Mouse (Mus musculus) adrenal gland, adult 8-10 months (tissue): ENCODE results near the gene Ank3. TPM values are rescaled to one million over a fixed set of nuclear protein-coding genes. Genes with fewer than 3 reads are reported as not detected.
A peak's percentile ranks its signal among the peaks of the same experiment; 100 is the strongest.

Experiments
- DNase-seq: peaks from one replicate; pipeline ENCODE4 v3.0.0; 2022
- total RNA-seq, 4 experiments: library from RNA; stranded (reverse); gene quantifications; 2 replicates each; pipeline ENCODE4 v1.2.4; 2022

Ank3 gene
- total RNA-seq, 4 experiments from 2014 or later: 12.0 to 26.9 (median 20.4) TPM

- no peak for DNase-seq
Observed at GRCm38 (mm10) chr10:69724159-69724558, 325.6 kb downstream of the Ank3 start.

GRCm38 (mm10) chr10:69725078-69725477 is 326.5 kb downstream of the Ank3 start:
- DNase-seq: no peak

GRCm38 (mm10) chr10:69726265-69726664 is 327.7 kb downstream of the Ank3 start:
- DNase-seq: no peak

GRCm38 (mm10) chr10:69726806-69727205 is 328.2 kb downstream of the Ank3 start:
- no peak for DNase-seq

GRCm38 (mm10) chr10:69728876-69729275 is 330.3 kb downstream of the Ank3 start:
- no peak for DNase-seq

GRCm38 (mm10) chr10:69730351-69730871 is 331.8 kb downstream of the Ank3 start:
- DNase-seq: no peak

GRCm38 (mm10) chr10:69731341-69731740 is 332.8 kb downstream of the Ank3 start:
- DNase-seq: no peak

DNA sequence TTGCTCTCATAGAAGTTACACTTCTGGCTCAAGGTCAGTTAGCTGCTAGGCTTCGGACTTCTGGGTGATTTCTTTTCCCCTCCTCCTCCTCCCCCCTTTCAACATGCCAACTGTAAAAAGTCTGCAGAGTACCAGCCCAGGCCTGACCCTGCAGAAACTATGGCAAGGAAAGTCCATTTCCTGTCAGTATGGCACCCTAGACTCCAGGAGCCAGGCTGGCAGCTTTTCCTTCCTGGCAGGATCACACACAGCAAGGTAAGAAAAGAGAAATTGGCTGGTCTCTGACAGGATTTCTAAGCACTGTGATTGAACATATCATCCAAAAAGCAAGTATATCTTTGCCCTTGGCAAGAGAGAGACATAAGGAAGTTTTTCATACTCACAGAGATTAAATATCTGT is 333.3 kb downstream of the Ank3 start:
- DNase-seq: no peak

DNA sequence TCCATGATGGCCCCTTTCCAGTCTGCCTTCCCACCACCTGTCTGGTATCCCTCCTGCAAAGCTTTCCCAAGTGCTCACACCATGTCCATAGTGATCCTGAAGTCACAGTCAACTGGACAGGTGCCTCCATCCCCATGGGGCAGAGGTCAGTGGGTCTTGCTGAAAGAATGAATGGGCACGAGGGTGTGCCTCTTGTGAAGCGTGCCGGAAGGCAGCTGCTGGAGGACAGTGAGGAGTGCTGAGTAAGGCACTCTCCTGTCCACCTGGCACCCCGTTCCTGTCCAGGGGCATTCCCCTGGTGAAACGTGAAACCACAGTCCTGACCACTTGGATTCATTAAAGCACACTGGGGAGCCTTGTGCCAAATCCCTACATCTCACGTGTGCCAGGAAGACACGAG is 337.7 kb downstream of the Ank3 start:
- DNase-seq: no peak

- DNase-seq: no peak
Observed at GRCm38 (mm10) chr10:69738741-69739271, 340.2 kb downstream of the Ank3 start.

DNA sequence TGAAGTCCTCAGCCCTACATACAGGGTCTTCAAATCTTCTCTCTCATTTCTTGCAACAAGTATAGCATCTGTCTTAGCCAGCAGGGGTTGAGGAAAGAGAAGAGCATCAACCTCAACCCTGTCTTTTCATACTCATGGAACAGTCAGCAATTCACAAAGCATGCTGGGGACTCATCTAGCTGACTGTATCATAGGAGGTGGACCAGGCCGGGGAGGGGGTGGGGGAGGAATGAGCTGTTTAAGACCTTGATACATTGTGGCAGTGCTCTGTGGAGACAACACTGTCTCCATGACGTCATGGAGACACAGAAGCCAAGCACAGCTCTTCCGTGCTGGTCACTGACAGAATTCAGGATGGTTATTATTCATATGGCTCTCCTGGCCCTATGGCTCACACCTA is 344.0 kb downstream of the Ank3 start:
- DNase-seq: no peak

DNA sequence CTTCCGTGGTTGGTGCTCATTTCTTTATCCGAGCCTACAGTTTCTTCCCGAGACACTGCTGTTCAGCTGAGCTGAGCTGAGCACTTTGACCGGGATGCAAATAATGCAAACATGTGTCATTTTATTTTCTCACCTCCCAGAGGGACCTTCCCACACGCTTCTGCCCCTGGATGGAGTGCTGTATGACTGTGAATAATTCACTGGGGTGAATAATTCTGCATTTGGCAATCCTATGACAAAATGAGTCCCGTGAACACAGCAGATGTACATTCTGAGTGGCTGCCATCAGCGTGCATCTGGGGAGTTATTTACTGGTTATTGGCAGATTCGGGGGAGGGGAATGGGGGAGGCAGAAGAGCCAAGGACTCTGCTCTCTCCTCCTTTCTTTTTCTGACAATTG is 345.6 kb downstream of the Ank3 start:
- no peak for DNase-seq

- no peak for DNase-seq
Observed at GRCm38 (mm10) chr10:69744871-69745270, 346.3 kb downstream of the Ank3 start.

DNA sequence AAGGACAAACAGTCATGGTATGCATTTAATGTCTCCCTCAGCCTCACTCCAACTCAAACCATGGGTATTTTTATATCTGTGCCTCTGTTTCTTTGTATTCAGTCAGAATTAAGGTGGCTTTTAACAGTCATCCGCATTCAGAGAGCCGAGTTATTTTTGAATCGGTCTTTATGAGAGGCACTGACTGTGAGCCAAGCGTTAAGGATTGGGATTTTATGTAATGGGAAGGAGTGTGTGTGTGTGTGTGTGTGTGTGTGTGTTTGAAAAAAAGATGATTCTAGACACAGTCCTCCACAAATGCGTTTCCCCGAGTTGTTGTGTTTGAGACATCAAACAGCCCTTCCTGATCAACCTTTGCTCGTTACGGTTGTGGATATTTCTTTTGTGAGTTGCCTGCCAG is 347.7 kb downstream of the Ank3 start:
- no peak for DNase-seq

GRCm38 (mm10) chr10:69746730-69747129 is 348.2 kb downstream of the Ank3 start:
- no peak for DNase-seq

- DNase-seq: peak; percentile 12
Observed at GRCm38 (mm10) chr10:69751416-69751815, 352.8 kb downstream of the Ank3 start.

GRCm38 (mm10) chr10:69753464-69753863 is 354.9 kb downstream of the Ank3 start:
- DNase-seq: peak; percentile 49

DNA sequence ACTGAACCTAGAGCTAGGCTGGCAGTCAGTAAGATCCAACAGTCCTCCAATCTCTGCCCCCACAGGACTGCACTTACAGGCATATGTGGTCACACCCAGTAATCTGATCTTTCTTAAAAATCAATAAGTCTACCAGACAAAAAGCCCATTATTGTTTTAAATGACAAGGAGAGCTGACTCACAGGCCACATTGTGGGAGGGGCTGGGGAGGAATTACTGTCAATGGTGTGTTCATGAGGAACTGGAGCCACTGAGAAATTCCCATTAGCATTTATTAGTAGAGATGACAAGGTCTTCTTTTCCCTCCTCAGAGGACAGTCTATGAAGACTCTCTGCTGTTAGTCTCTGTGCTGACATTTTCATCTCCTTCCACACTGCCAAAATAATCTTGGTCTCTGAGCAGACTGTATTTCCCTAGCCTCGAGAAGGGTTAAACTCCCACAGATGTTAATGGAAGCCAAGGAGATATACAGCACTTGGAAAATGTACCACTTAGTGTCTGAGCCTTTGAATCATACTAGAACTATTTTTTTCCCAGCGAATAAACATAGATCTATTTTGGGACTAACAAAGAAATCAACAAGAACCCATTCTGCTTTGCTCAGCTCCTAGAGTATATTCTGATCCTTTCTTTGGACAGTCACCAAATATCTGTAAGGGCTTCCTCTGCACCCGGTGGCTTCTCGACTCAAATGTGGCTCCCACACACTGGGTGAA is 358.5 kb downstream of the Ank3 start:
- no peak for DNase-seq

DNA sequence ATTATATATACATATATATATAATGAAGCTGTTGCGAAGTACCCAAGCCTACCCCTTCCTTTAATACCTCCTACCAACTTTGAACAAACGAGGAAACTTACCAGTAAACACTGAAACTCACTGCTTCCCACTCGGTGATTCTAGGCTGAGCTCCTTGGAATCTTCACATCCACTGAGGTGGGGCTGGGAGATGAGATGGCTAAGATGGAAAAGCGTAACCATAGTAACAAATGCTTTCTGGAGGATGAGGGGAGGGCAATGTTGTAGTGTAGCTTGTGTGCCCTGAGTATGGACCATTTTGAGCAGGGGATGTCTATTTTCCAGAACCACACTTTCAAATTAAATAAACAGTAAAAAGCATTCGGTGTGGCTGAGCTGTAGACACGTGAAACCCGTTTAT is 364.4 kb downstream of the Ank3 start:
- DNase-seq: no peak

DNA sequence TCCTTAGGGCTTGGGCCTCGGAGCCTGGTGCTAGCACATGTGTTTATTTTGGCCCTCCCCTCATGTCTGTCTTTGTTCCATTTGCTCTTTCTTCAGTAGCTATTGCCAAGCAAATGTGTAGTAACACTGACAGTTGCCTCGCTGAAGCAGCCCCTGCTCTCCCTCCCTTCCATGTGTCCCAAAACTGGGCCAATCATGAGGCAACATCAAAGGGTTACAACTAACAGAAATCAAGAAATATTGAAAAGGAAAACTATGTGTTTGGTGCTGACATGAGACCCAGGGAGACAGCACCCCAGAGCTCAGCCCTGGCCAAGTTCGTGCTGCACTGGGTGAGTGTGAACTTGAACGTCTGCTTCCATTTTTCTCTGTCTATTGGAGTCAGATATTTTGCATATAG is 365.8 kb downstream of the Ank3 start:
- DNase-seq: no peak

DNA sequence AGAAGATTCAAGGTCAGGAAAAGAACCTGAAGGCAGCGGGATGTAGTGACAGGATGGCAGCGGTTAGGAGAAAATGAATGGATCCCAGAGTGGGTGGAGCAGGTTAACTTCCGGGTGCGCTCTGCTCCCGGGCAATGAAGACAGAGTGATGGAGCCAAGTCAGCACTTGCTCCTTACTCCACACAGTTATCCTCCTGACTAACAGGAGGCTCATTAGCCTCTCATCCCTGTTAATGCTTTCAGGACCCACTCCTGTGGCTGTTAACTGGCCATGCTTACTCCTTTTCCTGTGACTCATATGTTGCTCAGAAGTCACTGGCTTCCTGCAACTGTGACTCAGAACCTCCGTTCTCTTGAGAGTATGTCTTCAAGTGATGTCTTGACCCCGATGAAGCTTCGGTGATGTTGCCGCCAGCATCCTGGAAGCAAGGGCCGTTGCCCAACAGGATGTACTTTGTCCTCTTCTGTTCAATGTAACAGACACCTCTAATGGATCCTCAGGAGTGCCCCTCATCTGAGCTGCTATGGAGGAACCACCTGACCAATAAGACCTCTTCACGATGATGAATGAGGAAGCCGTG is 378.6 kb downstream of the Ank3 start:
- no peak for DNase-seq

- DNase-seq: no peak
Observed at GRCm38 (mm10) chr10:69777736-69778135, 379.2 kb downstream of the Ank3 start.

DNA sequence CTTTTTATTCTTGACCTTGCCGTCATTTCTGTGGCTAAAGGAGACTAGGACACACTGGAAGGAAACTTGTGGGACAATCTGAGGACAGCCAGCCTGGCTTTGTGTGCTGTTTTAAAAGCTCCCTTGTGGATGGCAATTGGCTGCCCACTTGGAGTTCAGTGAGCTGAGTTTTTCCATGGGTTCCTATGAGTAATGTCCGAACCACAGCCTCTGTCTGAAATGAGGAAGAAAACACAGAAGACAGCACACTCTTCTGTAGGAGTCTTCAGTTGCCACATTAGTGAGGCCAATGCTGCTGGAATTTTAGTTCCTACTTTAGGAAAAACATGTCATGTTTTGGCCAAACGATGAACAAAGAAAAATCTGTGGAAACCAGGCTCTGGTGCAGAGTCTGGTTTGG is 380.7 kb downstream of the Ank3 start:
- DNase-seq: no peak

GRCm38 (mm10) chr10:69781491-69781890 is 382.9 kb downstream of the Ank3 start:
- peak; percentile 46 for DNase-seq
